Mouse (Mus musculus) intestine, postnatal 0 days (tissue): ENCODE data around the gene Pkd1l3. TPM values are rescaled to one million over a fixed set of nuclear protein-coding genes. Genes with fewer than 3 reads are reported as not detected.

ENCODE experiments used
- ATAC-seq: fragments of 200-750 bp; cut with Nextera tagmentation; 2 replicates; pipeline ENCODE4 v1.8.0; 2017; ENCODE audit warnings: mild to moderate bottlenecking, moderate TSS enrichment, moderate library complexity
- H3K27ac ChIP-seq: fragments of 300-500 bp; sonication (generic); 2 replicates; pipeline ENCODE4 v1.5.1; 2014; ENCODE audit warnings: mild to moderate bottlenecking, low read depth, low read length, moderate library complexity
- H3K27me3 ChIP-seq: fragments of 300-500 bp; sonication (generic); replicated peaks from 2 replicates; pipeline ENCODE4 v1.6.1; 2014; ENCODE audit warnings: low read length, mixed read lengths; ENCODE audit not compliant: control insufficient read depth, insufficient read depth
- H3K36me3 ChIP-seq: fragments of 300-500 bp; sonication (generic); 2 replicates; pipeline ENCODE4 v1.6.1; 2014; ENCODE audit warnings: mild to moderate bottlenecking, moderate library complexity; ENCODE audit not compliant: control insufficient read depth, insufficient read depth
- H3K4me1 ChIP-seq: fragments of 300-500 bp; sonication (generic); replicated peaks from 2 replicates; pipeline ENCODE4 v1.6.1; 2014; ENCODE audit warnings: antibody characterized with exemption, low read length, mixed read lengths; ENCODE audit not compliant: control insufficient read depth, insufficient read depth
- H3K4me2 ChIP-seq: fragments of 300-500 bp; sonication (generic); replicated peaks from 2 replicates; pipeline ENCODE4 v1.6.1; 2014; ENCODE audit warnings: low read depth, mild to moderate bottlenecking, moderate library complexity
- H3K4me3 ChIP-seq: fragments of 300-500 bp; sonication (generic); 2 replicates; pipeline ENCODE4 v1.5.1; 2014; ENCODE audit warnings: low read depth, low read length
- H3K9ac ChIP-seq: fragments of 300-500 bp; sonication (generic); 2 replicates; pipeline ENCODE4 v1.6.1; 2014; ENCODE audit warnings: mild to moderate bottlenecking, low read depth, low read length
- H3K9me3 ChIP-seq: fragments of 300-500 bp; sonication (generic); 2 replicates; pipeline ENCODE4 v1.6.1; 2016; ENCODE audit warnings: mixed run types; ENCODE audit not compliant: control insufficient read depth
- CTCF ChIP-seq: sonication (generic); IDR thresholded peaks from 2 replicates; pipeline ENCODE4 v1.5.1; 2016; ENCODE audit warnings: low read depth, mild to moderate bottlenecking, control low read depth, antibody characterized with exemption, moderate library complexity
- WGBS: fragments of 180-500 bp; shearing (Covaris S2); extraction: QIAGEN DNeasy Blood & Tissue Kit; methylation state at CpG from one replicate; pipeline ENCODE4 v1.1.7; 2014; 5-methylcytosine and 5-hydroxymethylcytosine counted together
- polyA plus RNA-seq: library from polyadenylated mRNA; unstranded; fragments of >200 nt; fragmentation: Nextera tagmentation; extraction: Ambion mirVana; gene quantifications from 2 replicates; pipeline ENCODE4 v1.2.1, GENCODE M21; 2015

Gene Pkd1l3
- polyA plus RNA-seq, 1 experiment from 2014 or later, result not detected

GRCm38 (mm10) chr8:109712521-109712920 lies 98.2 kb downstream of the Pkd1l3 start:
- no peaks in the 10 kb centered on the region for H3K4me1 ChIP-seq
- no peak overlapping the region for H3K9ac ChIP-seq
- peaks cover 66% of the 10 kb centered on the region for H3K36me3 ChIP-seq
- no peak overlapping the region for H3K4me3 ChIP-seq
- ATAC-seq, result no peak
- no peaks in the 10 kb centered on the region for H3K9me3 ChIP-seq
- H3K27ac ChIP-seq, result no peak overlapping the region
- whole genome bisulfite sequencing, result 82% methylated on average over 1 of the region's 1 CpGs
- H3K4me2 ChIP-seq, result no peak overlapping the region
- H3K27me3 ChIP-seq, result no peaks in the 10 kb centered on the region
- TF ChIP-seq CTCF, result no peak

GRCm38 (mm10) chr8:109714961-109715360 lies 100.6 kb downstream of the Pkd1l3 start:
- ATAC-seq, result no peak
- no peak for TF ChIP-seq CTCF
- H3K4me2 ChIP-seq, result no peak overlapping the region
- no peak overlapping the region for H3K9ac ChIP-seq
- H3K27ac ChIP-seq, result no peak overlapping the region
- peaks cover 69% of the 10 kb centered on the region for H3K36me3 ChIP-seq
- WGBS, result 86% methylated on average over 5 of the region's 5 CpGs
- no peaks in the 10 kb centered on the region for H3K9me3 ChIP-seq
- H3K27me3 ChIP-seq, result no peaks in the 10 kb centered on the region
- H3K4me3 ChIP-seq, result no peak overlapping the region
- no peaks in the 10 kb centered on the region for H3K4me1 ChIP-seq

Other genes starting within 250 kb of the Pkd1l3 start
- not detected in 2 replicates for gene Pmfbp1, start 120.5 kb upstream of the Pkd1l3 start, polyA plus RNA-seq
- gene Dhx38, start 48.7 kb upstream of the Pkd1l3 start, polyA plus RNA-seq, result 7.8 and 8.9 TPM in 2 replicates
- 13.9 and 17.0 TPM in 2 replicates for gene Txnl4b, start 48.6 kb upstream of the Pkd1l3 start, polyA plus RNA-seq
- gene Hp, start 35.3 kb upstream of the Pkd1l3 start, polyA plus RNA-seq, result 0.47 and 0.50 TPM in 2 replicates
- gene Dhodh, start 5.8 kb upstream of the Pkd1l3 start, polyA plus RNA-seq, result 12.5 and 13.5 TPM in 2 replicates
- gene Ist1, start 78.7 kb downstream of the Pkd1l3 start, polyA plus RNA-seq, result 86.9 and 88.1 TPM in 2 replicates
- 6.4 and 6.6 TPM in 2 replicates for gene Zfp821, start 91.0 kb downstream of the Pkd1l3 start, polyA plus RNA-seq
- gene Atxn1l, start 123.2 kb downstream of the Pkd1l3 start, polyA plus RNA-seq, result 2.4 and 2.6 TPM in 2 replicates
- gene Ap1g1, start 164.0 kb downstream of the Pkd1l3 start, polyA plus RNA-seq, result 27.1 and 28.2 TPM in 2 replicates